Comparison of ENCODE assay signal across 22 mouse cellular contexts in genomic region chr1:34231041-34231440, GRCm38 (mm10).
"Had no signal": no experiment of that assay in that cellular context is flagged by ENCODE, and none has a peak within 500 bp of the region (broad histone marks: within the 10 kb centered on the region; RNA-seq: fewer than 3 reads in every experiment).

No protein-coding gene starts in this region.

- DNase-seq: forebrain, postnatal 0 days; gastrocnemius, postnatal 14 days; gastrocnemius, postnatal 36 days; heart, adult 11 months; heart, adult 2 months; heart, postnatal 14 days; heart, postnatal 36 days; layer of hippocampus, adult 9-11 months; layer of hippocampus, postnatal 36 days; left cerebral cortex, postnatal 4 days; lung, adult 18-20 months had no signal

- H3K9ac ChIP-seq: forebrain, postnatal 0 days; heart, embryonic 13.5 days; heart, embryonic 15.5 days; hindbrain, embryonic 13.5 days; hindbrain, embryonic 15.5 days; limb, embryonic 13.5 days; limb, embryonic 15.5 days; liver, embryonic 12.5 days; liver, embryonic 14.5 days had no signal

- H3K27me3 ChIP-seq: heart, embryonic 13.5 days; heart, embryonic 15.5 days; hindbrain, embryonic 13.5 days; hindbrain, embryonic 15.5 days; limb, embryonic 13.5 days; limb, embryonic 15.5 days; liver, embryonic 12.5 days had no signal

- H3K27ac ChIP-seq: heart, adult 2 months; heart, embryonic 13.5 days; heart, embryonic 15.5 days; hindbrain, embryonic 13.5 days; hindbrain, embryonic 15.5 days; hindbrain, postnatal 0 days; limb, embryonic 13.5 days; limb, embryonic 15.5 days; liver, embryonic 12.5 days; liver, embryonic 14.5 days had no signal

- ATAC-seq: forebrain, postnatal 0 days; hindbrain, postnatal 0 days; intestine, embryonic 16.5 days; liver, embryonic 12.5 days had no signal

- H3K4me3 ChIP-seq: heart, adult 2 months; heart, embryonic 13.5 days; heart, embryonic 15.5 days; hindbrain, embryonic 13.5 days; hindbrain, embryonic 15.5 days; limb, embryonic 13.5 days; limb, embryonic 15.5 days; liver, embryonic 12.5 days had no signal

- H3K9me3 ChIP-seq: heart, embryonic 13.5 days; heart, embryonic 15.5 days; hindbrain, embryonic 13.5 days; hindbrain, embryonic 15.5 days; limb, embryonic 13.5 days; limb, embryonic 15.5 days; liver, embryonic 12.5 days had no signal

- H3K4me2 ChIP-seq: heart, embryonic 11.5 days; heart, embryonic 13.5 days; heart, embryonic 15.5 days; hindbrain, embryonic 13.5 days; hindbrain, embryonic 15.5 days; limb, embryonic 13.5 days; limb, embryonic 15.5 days; liver, embryonic 12.5 days had no signal
